Comparison of ENCODE assay signal across 9 mouse cellular contexts in the genomic region with DNA sequence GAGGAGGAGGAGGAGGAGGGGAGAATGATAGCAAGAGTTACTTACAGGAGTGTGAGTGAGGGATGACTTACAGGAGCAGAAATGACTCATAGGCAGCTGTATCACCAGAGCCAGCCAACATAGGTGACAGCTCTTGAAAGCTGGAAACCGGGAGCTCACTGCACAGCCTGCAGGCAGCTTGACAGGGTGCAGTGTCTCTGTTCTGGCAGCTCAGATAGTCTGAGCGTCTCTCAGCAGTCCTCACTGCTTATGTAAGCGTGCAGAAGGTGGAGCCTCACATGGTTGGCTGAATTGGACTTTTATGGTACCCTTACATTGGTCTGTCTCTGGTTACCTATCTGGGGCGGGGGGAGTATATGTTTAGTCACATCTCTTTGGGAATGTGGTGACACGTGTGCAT. TPM values are rescaled to one million over a fixed set of nuclear protein-coding genes. Genes with fewer than 3 reads are reported as not detected.
DNase-seq lines count a peak whose midpoint lies in the region; ATAC-seq lines count a peak whose summit lies in the region.
"Had no signal": no experiment of that assay in that cellular context is flagged by ENCODE, and none has a peak within 500 bp of the region (broad histone marks: within the 10 kb centered on the region; RNA-seq: fewer than 3 reads in every experiment).

No protein-coding gene starts in this region.

- ATAC-seq in intestine, embryonic 15.5 days: peak; percentile 77
- peak; percentile 60 for ATAC-seq in liver, embryonic 13.5 days (ENCODE audit: low read depth)
- ATAC-seq in midbrain, embryonic 14.5 days (ENCODE audit: low FRiP score, low TSS enrichment): no peak

- H3K4me2 ChIP-seq in intestine, embryonic 15.5 days (replicated peaks): no peak overlapping the region
- H3K4me2 ChIP-seq in liver, embryonic 13.5 days: no peak overlapping the region
- H3K4me2 ChIP-seq in midbrain, embryonic 14.5 days (ENCODE audit: low read length): no peak overlapping the region
- H3K4me2 ChIP-seq: hindbrain, embryonic 15.5 days had no signal

- 0 out of 2 replicates have a peak, but pooled peaks cover 2% of the 10 kb centered on the region for H3K4me1 ChIP-seq in intestine, embryonic 15.5 days (replicated peaks)
- H3K4me1 ChIP-seq in liver, embryonic 13.5 days (replicated peaks): no peaks in the 10 kb centered on the region
- no peaks in the 10 kb centered on the region for H3K4me1 ChIP-seq in midbrain, embryonic 14.5 days (ENCODE audit: control insufficient read depth, insufficient read depth, low read length)
- H3K4me1 ChIP-seq: hindbrain, embryonic 15.5 days had no signal

- peak; percentile 80 for DNase-seq in heart, adult 11 months
- DNase-seq in heart, postnatal 10 days: no peak
- DNase-seq in ES-CJ7 (ENCODE audit: low read depth, low spot score): peak; percentile 18
- no peak for DNase-seq in liver, embryonic 13.5 days
- DNase-seq in cerebellum, postnatal 25 days: no peak
- DNase-seq in cerebellum, adult 18-20 months: no peak
- no peak for DNase-seq in midbrain, embryonic 14.5 days

- 21% methylated on average over 5 of the region's 5 CpGs for WGBS in intestine, embryonic 15.5 days
- 23% methylated on average over 5 of the region's 5 CpGs for WGBS in liver, embryonic 13.5 days (ENCODE audit: insufficient replicate concordance)
- WGBS in midbrain, embryonic 14.5 days: 53% methylated on average over 5 of the region's 5 CpGs

- H3K27ac ChIP-seq in intestine, embryonic 15.5 days: no peak overlapping the region
- H3K27ac ChIP-seq in liver, embryonic 13.5 days: no peak overlapping the region
- H3K27ac ChIP-seq in midbrain, embryonic 14.5 days (replicated peaks; ENCODE audit: low read depth, low read length): no peak overlapping the region
- H3K27ac ChIP-seq: hindbrain, embryonic 15.5 days had no signal

- H3K4me3 ChIP-seq in intestine, embryonic 15.5 days (replicated peaks): no peak overlapping the region
- no peak overlapping the region for H3K4me3 ChIP-seq in liver, embryonic 13.5 days (replicated peaks)
- H3K4me3 ChIP-seq in midbrain, embryonic 14.5 days (replicated peaks; ENCODE audit: low read depth, low read length): no peak overlapping the region
- H3K4me3 ChIP-seq: hindbrain, embryonic 15.5 days had no signal

- intact Hi-C loops in heart, postnatal 10 days (cut with DNase I): no loop called here

- no peaks in the 10 kb centered on the region for H3K27me3 ChIP-seq in intestine, embryonic 15.5 days (replicated peaks)
- no peaks in the 10 kb centered on the region for H3K27me3 ChIP-seq in liver, embryonic 13.5 days
- H3K27me3 ChIP-seq in midbrain, embryonic 14.5 days (ENCODE audit: control insufficient read depth, insufficient read depth, low read length): no peaks in the 10 kb centered on the region
- H3K27me3 ChIP-seq: hindbrain, embryonic 15.5 days had no signal

- H3K9ac ChIP-seq in intestine, embryonic 15.5 days: no peak overlapping the region
- no peak overlapping the region for H3K9ac ChIP-seq in liver, embryonic 13.5 days
- H3K9ac ChIP-seq in midbrain, embryonic 14.5 days (replicated peaks; ENCODE audit: low read length): no peak overlapping the region
- H3K9ac ChIP-seq: hindbrain, embryonic 15.5 days had no signal

- H3K36me3 ChIP-seq in intestine, embryonic 15.5 days: no peaks in the 10 kb centered on the region
- H3K36me3 ChIP-seq in liver, embryonic 13.5 days: 0 out of 2 replicates have a peak, but pooled peaks cover 3% of the 10 kb centered on the region
- H3K36me3 ChIP-seq in midbrain, embryonic 14.5 days (ENCODE audit: control insufficient read depth, insufficient read depth, low read length): peaks cover 6% of the 10 kb centered on the region; the same call in 1 of the 2 replicates

- no peaks in the 10 kb centered on the region for H3K9me3 ChIP-seq in intestine, embryonic 15.5 days
- no peaks in the 10 kb centered on the region for H3K9me3 ChIP-seq in liver, embryonic 13.5 days (replicated peaks)
- H3K9me3 ChIP-seq in midbrain, embryonic 14.5 days (ENCODE audit: control insufficient read depth, low read length): no peaks in the 10 kb centered on the region
- H3K9me3 ChIP-seq: hindbrain, embryonic 15.5 days had no signal

RNA-seq across cellular contexts. Expression of a gene that starts 6.8 kb away (rescaled TPM):
- total RNA-seq in heart, postnatal 10 days (2021): 10 to 100 TPM; 18.1 to 18.4 TPM
- polyA plus RNA-seq in intestine, embryonic 15.5 days (2015; fragmentation: Nextera tagmentation; extraction: Ambion mirVana): 10.6 TPM in 2 replicates
- polyA plus RNA-seq in liver, embryonic 13.5 days (2015; fragmentation: Nextera tagmentation; extraction: Ambion mirVana): 6.4 and 7.9 TPM in 2 replicates
- polyA plus RNA-seq in midbrain, embryonic 14.5 days (2014; fragmentation: Nextera tagmentation; extraction: Ambion mirVana): 11.8 and 12.1 TPM in 2 replicates

Comparison
In these comparisons a context has a peak if more than half of its experiments do, and no peak if none do; other contexts are left out.
1. DNase-seq: peak in heart, adult 11 months (single experiment) and ES-CJ7 (single experiment); none in heart, postnatal 10 days (0 of 2), liver, embryonic 13.5 days (single experiment), cerebellum, postnatal 25 days (0 of 2), cerebellum, adult 18-20 months (0 of 2) and midbrain, embryonic 14.5 days (single experiment).